Mouse (Mus musculus): Measurements from ENCODE around the gene Pde11a. TPM values are rescaled to one million over a fixed set of nuclear protein-coding genes. Genes with fewer than 3 reads are reported as not detected.

Gene Pde11a
- polyA plus RNA-seq, 1 experiment from 2014 or later, result 0.13 TPM

GRCm38 (mm10) chr2:75991581-75992205 lies 346.9 kb downstream of the Pde11a start:
- WGBS, result 15% methylated on average over 6 of the region's 6 CpGs
- Histone ChIP-seq H3K27me3 (ENCODE audit: control insufficient read depth, insufficient read depth, low read depth, low read length) (no peaks in the 10 kb centered on the region), H3K9ac (ENCODE audit: low read length) (no peak overlapping the region), H3K9me3 (ENCODE audit: control insufficient read depth, low read length) (no peaks in the 10 kb centered on the region), H3K36me3 (ENCODE audit: control insufficient read depth, insufficient read depth, low read length) (no peaks in the 10 kb centered on the region), H3K27ac (ENCODE audit: low read length) (peak overlapping the region; percentile 17; the same call in 1 of the 2 replicates), H3K4me2 (ENCODE audit: low read depth, low read length) (no peak overlapping the region), H3K4me3 (ENCODE audit: low read length) (no peak overlapping the region), H3K4me1 (replicated peaks; ENCODE audit: control insufficient read depth, insufficient read depth, low read length) (peaks cover 37% of the 10 kb centered on the region)
- peak; percentile 77 for ATAC-seq (ENCODE audit: low read depth)

- peak overlapping the region; percentile 23; the same call in 1 of the 2 replicates for H3K4me2 ChIP-seq (ENCODE audit: low read depth, low read length)
- peak overlapping the region; percentile 17; the same call in 1 of the 2 replicates for H3K27ac ChIP-seq (ENCODE audit: low read length)
- peak; percentile 51; the same call in 1 of the 2 replicates for ATAC-seq (ENCODE audit: low read depth)
- peaks cover 38% of the 10 kb centered on the region for H3K4me1 ChIP-seq (replicated peaks; ENCODE audit: control insufficient read depth, insufficient read depth, low read length)
- no peaks in the 10 kb centered on the region for H3K36me3 ChIP-seq (ENCODE audit: control insufficient read depth, insufficient read depth, low read length)
- H3K9me3 ChIP-seq (ENCODE audit: control insufficient read depth, low read length), result no peaks in the 10 kb centered on the region
- no peak overlapping the region for H3K4me3 ChIP-seq (ENCODE audit: low read length)
- no peak overlapping the region for H3K9ac ChIP-seq (ENCODE audit: low read length)
- H3K27me3 ChIP-seq (ENCODE audit: control insufficient read depth, insufficient read depth, low read depth, low read length), result no peaks in the 10 kb centered on the region
- WGBS, result 51% methylated on average over 13 of the region's 13 CpGs
Observed at GRCm38 (mm10) chr2:75990885-75991539, 347.6 kb downstream of the Pde11a start.

- H3K36me3 ChIP-seq (ENCODE audit: control insufficient read depth, insufficient read depth, low read length), result no peaks in the 10 kb centered on the region
- WGBS, result 52% methylated on average over 4 of the region's 4 CpGs
- H3K27ac ChIP-seq (ENCODE audit: low read length), result no peak overlapping the region
- H3K4me3 ChIP-seq (ENCODE audit: low read length), result no peak overlapping the region
- ATAC-seq (ENCODE audit: low read depth), result no peak
- H3K4me2 ChIP-seq (ENCODE audit: low read depth, low read length), result no peak overlapping the region
- H3K4me1 ChIP-seq (replicated peaks; ENCODE audit: control insufficient read depth, insufficient read depth, low read length), result peaks cover 38% of the 10 kb centered on the region
- H3K27me3 ChIP-seq (ENCODE audit: control insufficient read depth, insufficient read depth, low read depth, low read length), result no peaks in the 10 kb centered on the region
- H3K9me3 ChIP-seq (ENCODE audit: control insufficient read depth, low read length), result no peaks in the 10 kb centered on the region
- H3K9ac ChIP-seq (ENCODE audit: low read length), result no peak overlapping the region
Observed at GRCm38 (mm10) chr2:75989694-75990093, 348.9 kb downstream of the Pde11a start.

- Histone ChIP-seq H3K4me3 (ENCODE audit: low read length) (no peak overlapping the region), H3K9me3 (ENCODE audit: control insufficient read depth, low read length) (no peaks in the 10 kb centered on the region), H3K9ac (ENCODE audit: low read length) (peak overlapping the region; percentile 11; the same call in 1 of the 2 replicates), H3K4me1 (replicated peaks; ENCODE audit: control insufficient read depth, insufficient read depth, low read length) (peaks cover 38% of the 10 kb centered on the region), H3K27me3 (ENCODE audit: control insufficient read depth, insufficient read depth, low read depth, low read length) (no peaks in the 10 kb centered on the region), H3K27ac (ENCODE audit: low read length) (no peak overlapping the region), H3K4me2 (ENCODE audit: low read depth, low read length) (no peak overlapping the region), H3K36me3 (ENCODE audit: control insufficient read depth, insufficient read depth, low read length) (no peaks in the 10 kb centered on the region)
- no peak for ATAC-seq (ENCODE audit: low read depth)
- 35% methylated on average over 7 of the region's 7 CpGs for WGBS
Observed at GRCm38 (mm10) chr2:75988779-75989363, 349.7 kb downstream of the Pde11a start.

GRCm38 (mm10) chr2:75988378-75988777 lies 350.2 kb downstream of the Pde11a start:
- H3K4me1 ChIP-seq (replicated peaks; ENCODE audit: control insufficient read depth, insufficient read depth, low read length), result peaks cover 38% of the 10 kb centered on the region
- WGBS, result 37% methylated on average over 4 of the region's 4 CpGs
- H3K4me2 ChIP-seq (ENCODE audit: low read depth, low read length), result no peak overlapping the region

GRCm38 (mm10) chr2:75987739-75988138 lies 350.8 kb downstream of the Pde11a start:
- Histone ChIP-seq H3K27ac (ENCODE audit: low read length) (no peak overlapping the region), H3K4me3 (ENCODE audit: low read length) (no peak overlapping the region), H3K4me1 (replicated peaks; ENCODE audit: control insufficient read depth, insufficient read depth, low read length) (peaks cover 38% of the 10 kb centered on the region), H3K9me3 (ENCODE audit: control insufficient read depth, low read length) (no peaks in the 10 kb centered on the region), H3K9ac (ENCODE audit: low read length) (no peak overlapping the region), H3K36me3 (ENCODE audit: control insufficient read depth, insufficient read depth, low read length) (no peaks in the 10 kb centered on the region), H3K4me2 (ENCODE audit: low read depth, low read length) (no peak overlapping the region), H3K27me3 (ENCODE audit: control insufficient read depth, insufficient read depth, low read depth, low read length) (no peaks in the 10 kb centered on the region)
- 59% methylated on average over 9 of the region's 9 CpGs for WGBS
- no peak for ATAC-seq (ENCODE audit: low read depth)

More at GRCm38 (mm10) chr2:75988378-75988777, 350.2 kb downstream of the Pde11a start:
- ATAC-seq (ENCODE audit: low read depth), result no peak
- no peak overlapping the region for H3K9ac ChIP-seq (ENCODE audit: low read length)
- no peak overlapping the region for H3K4me3 ChIP-seq (ENCODE audit: low read length)
- no peak overlapping the region for H3K27ac ChIP-seq (ENCODE audit: low read length)
- H3K36me3 ChIP-seq (ENCODE audit: control insufficient read depth, insufficient read depth, low read length), result no peaks in the 10 kb centered on the region
- H3K27me3 ChIP-seq (ENCODE audit: control insufficient read depth, insufficient read depth, low read depth, low read length), result no peaks in the 10 kb centered on the region
- no peaks in the 10 kb centered on the region for H3K9me3 ChIP-seq (ENCODE audit: control insufficient read depth, low read length)

GRCm38 (mm10) chr2:75985124-75985523 lies 353.4 kb downstream of the Pde11a start:
- H3K27me3 ChIP-seq (ENCODE audit: control insufficient read depth, insufficient read depth, low read depth, low read length), result no peaks in the 10 kb centered on the region
- no peak overlapping the region for H3K27ac ChIP-seq (ENCODE audit: low read length)
- WGBS, result 2% methylated on average over 2 of the region's 2 CpGs
- peaks cover 18% of the 10 kb centered on the region for H3K4me1 ChIP-seq (replicated peaks; ENCODE audit: control insufficient read depth, insufficient read depth, low read length)
- H3K9me3 ChIP-seq (ENCODE audit: control insufficient read depth, low read length), result no peaks in the 10 kb centered on the region
- no peak overlapping the region for H3K9ac ChIP-seq (ENCODE audit: low read length)
- no peaks in the 10 kb centered on the region for H3K36me3 ChIP-seq (ENCODE audit: control insufficient read depth, insufficient read depth, low read length)
- peak; percentile 64; the same call in 1 of the 2 replicates for ATAC-seq (ENCODE audit: low read depth)
- no peak overlapping the region for H3K4me3 ChIP-seq (ENCODE audit: low read length)
- H3K4me2 ChIP-seq (ENCODE audit: low read depth, low read length), result no peak overlapping the region

GRCm38 (mm10) chr2:75983847-75984246 lies 354.7 kb downstream of the Pde11a start:
- no peak overlapping the region for H3K4me3 ChIP-seq (ENCODE audit: low read length)
- no peaks in the 10 kb centered on the region for H3K36me3 ChIP-seq (ENCODE audit: control insufficient read depth, insufficient read depth, low read length)
- H3K27me3 ChIP-seq (ENCODE audit: control insufficient read depth, insufficient read depth, low read depth, low read length), result no peaks in the 10 kb centered on the region
- WGBS, result 61% methylated on average over 3 of the region's 3 CpGs
- no peak overlapping the region for H3K4me2 ChIP-seq (ENCODE audit: low read depth, low read length)
- no peak overlapping the region for H3K27ac ChIP-seq (ENCODE audit: low read length)
- ATAC-seq (ENCODE audit: low read depth), result no peak
- H3K9ac ChIP-seq (ENCODE audit: low read length), result no peak overlapping the region
- no peaks in the 10 kb centered on the region for H3K9me3 ChIP-seq (ENCODE audit: control insufficient read depth, low read length)
- H3K4me1 ChIP-seq (replicated peaks; ENCODE audit: control insufficient read depth, insufficient read depth, low read length), result peaks cover 13% of the 10 kb centered on the region

GRCm38 (mm10) chr2:75983091-75983490 lies 355.5 kb downstream of the Pde11a start:
- Histone ChIP-seq H3K4me1 (replicated peaks; ENCODE audit: control insufficient read depth, insufficient read depth, low read length) (peaks cover 7% of the 10 kb centered on the region), H3K4me3 (ENCODE audit: low read length) (no peak overlapping the region), H3K4me2 (ENCODE audit: low read depth, low read length) (no peak overlapping the region), H3K9me3 (ENCODE audit: control insufficient read depth, low read length) (no peaks in the 10 kb centered on the region), H3K27ac (ENCODE audit: low read length) (no peak overlapping the region), H3K27me3 (ENCODE audit: control insufficient read depth, insufficient read depth, low read depth, low read length) (no peaks in the 10 kb centered on the region), H3K9ac (ENCODE audit: low read length) (no peak overlapping the region), H3K36me3 (ENCODE audit: control insufficient read depth, insufficient read depth, low read length) (no peaks in the 10 kb centered on the region)
- ATAC-seq (ENCODE audit: low read depth), result no peak
- 97% methylated on average over 3 of the region's 3 CpGs for WGBS

Measured in lung, embryonic 16.5 days (tissue).